Mouse (Mus musculus) intestine, embryonic 16.5 days (tissue): ENCODE measurements around the gene Lcmt1. TPM values are rescaled to one million over a fixed set of nuclear protein-coding genes. Genes with fewer than 3 reads are reported as not detected.

ENCODE experiments used
- ATAC-seq: fragments of 200-750 bp; cut with Nextera tagmentation; 2 replicates; pipeline ENCODE4 v1.8.0; 2017; ENCODE audit warnings: moderate TSS enrichment, moderate library complexity
- H3K27ac ChIP-seq: fragments of 300-500 bp; sonication (generic); 2 replicates; pipeline ENCODE4 v1.5.1; 2014; ENCODE audit warnings: mild to moderate bottlenecking, low read length
- H3K27me3 ChIP-seq: fragments of 300-500 bp; sonication (generic); replicated peaks from 2 replicates; pipeline ENCODE4 v1.6.1; 2014; ENCODE audit warnings: low read length, control low read depth, mixed read lengths; ENCODE audit not compliant: control insufficient read depth, insufficient read depth
- H3K36me3 ChIP-seq: fragments of 300-500 bp; sonication (generic); 2 replicates; pipeline ENCODE4 v1.6.1; 2014; ENCODE audit warnings: low read length, control low read depth; ENCODE audit not compliant: control insufficient read depth, insufficient read depth
- H3K4me1 ChIP-seq: fragments of 300-500 bp; sonication (generic); 2 replicates; pipeline ENCODE4 v1.6.1; 2014; ENCODE audit warnings: low read length, control low read depth, mixed read lengths; ENCODE audit not compliant: control insufficient read depth, insufficient read depth
- H3K4me2 ChIP-seq: fragments of 300-500 bp; sonication (generic); 2 replicates; pipeline ENCODE4 v1.6.1; 2014; ENCODE audit warnings: low read depth, low read length, control low read depth
- H3K4me3 ChIP-seq: fragments of 300-500 bp; sonication (generic); 2 replicates; pipeline ENCODE4 v1.5.1; 2014; ENCODE audit warnings: mild to moderate bottlenecking, low read length
- H3K9ac ChIP-seq: fragments of 300-500 bp; sonication (generic); 2 replicates; pipeline ENCODE4 v1.6.1; 2014; ENCODE audit warnings: low read depth, low read length
- H3K9me3 ChIP-seq: fragments of 300-500 bp; sonication (generic); 2 replicates; pipeline ENCODE4 v1.6.1; 2016; ENCODE audit warnings: low read length, control low read depth; ENCODE audit not compliant: control insufficient read depth
- WGBS: fragments of 180-500 bp; shearing (Covaris S2); extraction: QIAGEN DNeasy Blood & Tissue Kit; methylation state at CpG from one replicate; pipeline ENCODE4 v1.1.7; 2014; 5-methylcytosine and 5-hydroxymethylcytosine counted together
- polyA plus RNA-seq: library from polyadenylated mRNA; unstranded; fragments of >200 nt; fragmentation: Nextera tagmentation; extraction: Ambion mirVana; gene quantifications from 2 replicates; pipeline ENCODE4 v1.2.1, GENCODE M21; 2015

Gene Lcmt1
- polyA plus RNA-seq, 1 experiment from 2014 or later = 47.0 TPM

GRCm38 (mm10) chr7:123458309-123458708 lies 88.7 kb downstream of the Lcmt1 start:
- no peak overlapping the region for H3K4me2 ChIP-seq
- no peaks in the 10 kb centered on the region for H3K27me3 ChIP-seq
- H3K9ac ChIP-seq = no peak overlapping the region
- ATAC-seq = no peak
- WGBS = 90% methylated on average over 4 of the region's 4 CpGs
- no peak overlapping the region for H3K4me3 ChIP-seq
- no peaks in the 10 kb centered on the region for H3K36me3 ChIP-seq
- H3K27ac ChIP-seq = no peak overlapping the region
- peaks cover 7% of the 10 kb centered on the region for H3K4me1 ChIP-seq
- no peaks in the 10 kb centered on the region for H3K9me3 ChIP-seq

- Histone ChIP-seq H3K9me3 (no peaks in the 10 kb centered on the region), H3K4me2 (no peak overlapping the region), H3K27me3 (no peaks in the 10 kb centered on the region), H3K4me3 (no peak overlapping the region), H3K36me3 (no peaks in the 10 kb centered on the region), H3K4me1 (peaks cover 7% of the 10 kb centered on the region), H3K27ac (no peak overlapping the region), H3K9ac (no peak overlapping the region)
- WGBS = 72% methylated on average over 4 of the region's 4 CpGs
- ATAC-seq = no peak
Measured at GRCm38 (mm10) chr7:123459247-123459646, 89.7 kb downstream of the Lcmt1 start.

GRCm38 (mm10) chr7:123461316-123461715 lies 91.7 kb downstream of the Lcmt1 start:
- Histone ChIP-seq H3K4me3 (no peak overlapping the region), H3K4me2 (no peak overlapping the region), H3K9ac (no peak overlapping the region), H3K27ac (no peak overlapping the region), H3K9me3 (no peaks in the 10 kb centered on the region), H3K27me3 (no peaks in the 10 kb centered on the region), H3K4me1 (peaks cover 7% of the 10 kb centered on the region), H3K36me3 (no peaks in the 10 kb centered on the region)
- WGBS = 90% methylated on average over 4 of the region's 4 CpGs
- no peak for ATAC-seq

- peak within 1 kb of the TSS; percentile 19 for H3K4me3 ChIP-seq
Measured at GRCm38 (mm10) chr7:123462070-123462501, 92.5 kb downstream of the Lcmt1 start, which contains the start of gene Aqp8. Aqp8 (plus strand) TSS chr7:123462291.

GRCm38 (mm10) chr7:123463569-123463968 lies 94.0 kb downstream of the Lcmt1 start:
- H3K27ac ChIP-seq = no peak overlapping the region
- H3K4me2 ChIP-seq = no peak overlapping the region
- H3K9me3 ChIP-seq = no peaks in the 10 kb centered on the region
- H3K4me3 ChIP-seq = no peak overlapping the region
- no peaks in the 10 kb centered on the region for H3K27me3 ChIP-seq
- H3K36me3 ChIP-seq = no peaks in the 10 kb centered on the region
- H3K4me1 ChIP-seq = peaks cover 7% of the 10 kb centered on the region
- ATAC-seq = no peak
- no peak overlapping the region for H3K9ac ChIP-seq
- 85% methylated on average over 4 of the region's 4 CpGs for WGBS

More at GRCm38 (mm10) chr7:123462070-123462501, 92.5 kb downstream of the Lcmt1 start, which contains the start of gene Aqp8:
- Histone ChIP-seq H3K4me2 (no peak within 1 kb of the TSS), H3K4me1 (peaks cover 7% of the 10 kb centered on the region), H3K27me3 (no peaks in the 10 kb centered on the region), H3K27ac (no peak within 1 kb of the TSS), H3K9me3 (no peaks in the 10 kb centered on the region), H3K9ac (no peak within 1 kb of the TSS; the same call in 1 of the 2 replicates), H3K36me3 (no peaks in the 10 kb centered on the region)
- peak; percentile 92 for ATAC-seq
- 38% methylated on average over 9 of the region's 9 CpGs for WGBS

- Histone ChIP-seq H3K9me3 (no peaks in the 10 kb centered on the region), H3K4me2 (no peak overlapping the region)
Measured at GRCm38 (mm10) chr7:123465692-123466387, 96.3 kb downstream of the Lcmt1 start.

GRCm38 (mm10) chr7:123467961-123468360 lies 98.4 kb downstream of the Lcmt1 start:
- Histone ChIP-seq H3K27me3 (no peaks in the 10 kb centered on the region), H3K9me3 (no peaks in the 10 kb centered on the region), H3K4me2 (no peak overlapping the region), H3K4me3 (no peak overlapping the region), H3K4me1 (no peaks in the 10 kb centered on the region), H3K36me3 (no peaks in the 10 kb centered on the region), H3K9ac (no peak overlapping the region), H3K27ac (no peak overlapping the region)
- 84% methylated on average over 1 of the region's 1 CpGs for WGBS
- ATAC-seq = no peak

More at GRCm38 (mm10) chr7:123465692-123466387, 96.3 kb downstream of the Lcmt1 start:
- Histone ChIP-seq H3K9ac (no peak overlapping the region), H3K27me3 (no peaks in the 10 kb centered on the region), H3K36me3 (no peaks in the 10 kb centered on the region), H3K4me1 (peaks cover 7% of the 10 kb centered on the region; the same call in 1 of the 2 replicates), H3K27ac (no peak overlapping the region), H3K4me3 (no peak overlapping the region)
- WGBS = 30% methylated on average over 6 of the region's 6 CpGs
- peak; percentile 38; the same call in 1 of the 2 replicates for ATAC-seq

Other genes starting within 250 kb of the Lcmt1 start
- 33.9 and 39.0 TPM in 2 replicates for gene Tnrc6a, start 245.9 kb upstream of the Lcmt1 start, polyA plus RNA-seq
- gene Slc5a11, start 155.0 kb upstream of the Lcmt1 start, polyA plus RNA-seq = 25.3 and 39.3 TPM in 2 replicates
- gene Arhgap17, start 131 bp downstream of the Lcmt1 start, polyA plus RNA-seq = 21.8 and 23.6 TPM in 2 replicates
- gene Aqp8, start 92.5 kb downstream of the Lcmt1 start, polyA plus RNA-seq = 33.2 and 42.2 TPM in 2 replicates
- 1.1 TPM in 2 replicates for gene Zkscan2, start 130.7 kb downstream of the Lcmt1 start, polyA plus RNA-seq